Mouse (Mus musculus) myocyte (in vitro differentiated cells): ENCODE results near the gene Heatr1. TPM values are rescaled to one million over a fixed set of nuclear protein-coding genes. Genes with fewer than 3 reads are reported as not detected.
A peak's percentile ranks its signal among the peaks of the same experiment; 100 is the strongest.

Source experiments
- H3K27me3 ChIP-seq: one replicate; pipeline ENCODE4 v1.6.1; 2011; ENCODE audit not compliant: control insufficient read depth, insufficient read depth, insufficient read length
- H3K36me3 ChIP-seq: one replicate; pipeline ENCODE4 v1.6.1; 2011; ENCODE audit not compliant: control insufficient read depth, insufficient read depth
- H3K4me2 ChIP-seq: one replicate; pipeline ENCODE4 v1.6.1; 2011; ENCODE audit warnings: low read depth, control low read depth
- H3K4me3 ChIP-seq: one replicate; pipeline ENCODE4 v1.5.1; 2011; ENCODE audit warnings: mild to moderate bottlenecking, control low read depth, moderate library complexity
- H3K79me2 ChIP-seq: one replicate; pipeline ENCODE4 v1.6.1; 2011; ENCODE audit not compliant: control insufficient read depth, insufficient read depth
- H3ac ChIP-seq: one replicate; pipeline ENCODE4 v1.6.1; 2011; ENCODE audit not compliant: control insufficient read depth, insufficient read length
- CEBPB ChIP-seq: IDR thresholded peaks from 2 replicates; pipeline ENCODE4 v1.6.1; 2011; ENCODE audit warnings: mild to moderate bottlenecking, moderate library complexity; ENCODE audit not compliant: poor library complexity, insufficient read depth, severe bottlenecking
- E2F4 ChIP-seq: IDR thresholded peaks from one replicate; pipeline ENCODE4 v1.6.1; 2011; ENCODE audit warnings: mild to moderate bottlenecking, control low read depth, moderate library complexity; ENCODE audit not compliant: insufficient read depth
- MAX ChIP-seq: IDR thresholded peaks from one replicate; pipeline ENCODE4 v1.6.1; 2011; ENCODE audit warnings: low read depth, mild to moderate bottlenecking, control low read depth
- MYOD1 ChIP-seq, 3 experiments: IDR thresholded peaks; one replicate each; pipeline ENCODE4 v1.6.1; 2011; ENCODE audit warnings: control low read depth in 2 of 3, low read depth in 2 of 3, mild to moderate bottlenecking in 2 of 3, moderate library complexity in 1 of 3; ENCODE audit not compliant: insufficient read length in 2 of 3, control insufficient read depth in 1 of 3
- MYOG ChIP-seq, 3 experiments: IDR thresholded peaks; one replicate each; pipeline ENCODE4 v1.6.1; 2011; ENCODE audit warnings: control low read depth in 2 of 3, low read depth in 2 of 3, mild to moderate bottlenecking in 2 of 3; ENCODE audit not compliant: insufficient read length in 2 of 3, control insufficient read depth in 1 of 3, insufficient read depth in 1 of 3
- POLR2A ChIP-seq: IDR thresholded peaks from one replicate; pipeline ENCODE4 v1.6.1; 2011; ENCODE audit warnings: low read depth, mild to moderate bottlenecking, control low read depth, moderate library complexity; ENCODE audit not compliant: insufficient read length
- POLR2AphosphoS2 ChIP-seq: IDR thresholded peaks from one replicate; pipeline ENCODE4 v1.6.1; 2011; ENCODE audit warnings: low read depth, control low read depth; ENCODE audit not compliant: insufficient read length
- REST ChIP-seq: IDR thresholded peaks from one replicate; pipeline ENCODE4 v1.6.1; 2011; ENCODE audit warnings: mild to moderate bottlenecking, control low read depth, moderate library complexity; ENCODE audit not compliant: insufficient read depth, insufficient read length
- SRF ChIP-seq: IDR thresholded peaks from one replicate; pipeline ENCODE4 v1.6.1; 2011; ENCODE audit warnings: low read depth; ENCODE audit not compliant: control insufficient read depth, insufficient read length
- TCF12 ChIP-seq: IDR thresholded peaks from one replicate; pipeline ENCODE4 v1.6.1; 2011; ENCODE audit warnings: mild to moderate bottlenecking, control low read depth; ENCODE audit not compliant: poor library complexity, insufficient read depth, severe bottlenecking
- TCF3 ChIP-seq: IDR thresholded peaks from one replicate; pipeline ENCODE4 v1.6.1; 2011; ENCODE audit warnings: low read depth, control low read depth; ENCODE audit not compliant: insufficient read length
- USF1 ChIP-seq: IDR thresholded peaks from one replicate; pipeline ENCODE4 v1.6.1; 2011; ENCODE audit warnings: low read depth, mild to moderate bottlenecking, control low read depth, moderate library complexity
- polyA plus RNA-seq: library from polyadenylated mRNA; unstranded; fragments of >200 nt; fragmentation: generic; extraction: Trizol; gene quantifications from one replicate; pipeline ENCODE4 v1.2.1, GENCODE M21; 2012; ENCODE audit warnings: missing spikeins

Heatr1 gene
- polyA plus RNA-seq, 1 experiment, result 23.6 TPM

GRCm38 (mm10) chr13:12442008-12442587, 47.3 kb downstream of the Heatr1 start:
- no peak for TF ChIP-seq SRF
- no peak for TF ChIP-seq TCF12
- no peak for TF ChIP-seq CEBPB
- TF ChIP-seq POLR2A, result no peak
- TF ChIP-seq MAX, result no peak
- H3ac ChIP-seq, result no peak overlapping the region
- H3K36me3 ChIP-seq, result peaks cover 16% of the 10 kb centered on the region

GRCm38 (mm10) chr13:12453150-12453549, 58.3 kb downstream of the Heatr1 start:
- Histone ChIP-seq H3ac (no peak overlapping the region), H3K4me2 (no peak overlapping the region), H3K36me3 (peaks cover 21% of the 10 kb centered on the region)

More at GRCm38 (mm10) chr13:12442008-12442587, 47.3 kb downstream of the Heatr1 start:
- no peak overlapping the region for H3K4me3 ChIP-seq
- H3K4me2 ChIP-seq, result no peak overlapping the region
- no peaks in the 10 kb centered on the region for H3K79me2 ChIP-seq
- no peaks in the 10 kb centered on the region for H3K27me3 ChIP-seq

GRCm38 (mm10) chr13:12454686-12455390, 60.0 kb downstream of the Heatr1 start:
- Histone ChIP-seq H3K27me3 (no peaks in the 10 kb centered on the region), H3K79me2 (peaks cover 11% of the 10 kb centered on the region), H3K36me3 (peaks cover 21% of the 10 kb centered on the region), H3ac (no peak overlapping the region), H3K4me2 (no peak overlapping the region), H3K4me3 (no peak overlapping the region)
- TF ChIP-seq POLR2AphosphoS2 (no peak), CEBPB (no peak), MYOD1 (IDR thresholded peaks at IDR 0.05; ENCODE audit: control insufficient read depth in 1 of 3, insufficient read length in 2 of 3, low read depth in 2 of 3) (no peak), MAX (no peak), TCF12 (no peak), REST (no peak), SRF (no peak), E2F4 (no peak), USF1 (no peak), MYOG (IDR thresholded peaks at IDR 0.05; ENCODE audit: control insufficient read depth in 1 of 3, insufficient read depth in 1 of 3, insufficient read length in 2 of 3, low read depth in 2 of 3) (no peak), TCF3 (no peak)

More at GRCm38 (mm10) chr13:12453150-12453549, 58.3 kb downstream of the Heatr1 start:
- TF ChIP-seq USF1 (no peak), POLR2AphosphoS2 (peak; percentile 22)
- Histone ChIP-seq H3K79me2 (no peaks in the 10 kb centered on the region), H3K27me3 (no peaks in the 10 kb centered on the region), H3K4me3 (no peak overlapping the region)

GRCm38 (mm10) chr13:12456711-12457110, 61.9 kb downstream of the Heatr1 start:
- H3K79me2 ChIP-seq, result peaks cover 16% of the 10 kb centered on the region
- TF ChIP-seq MAX (no peak), POLR2AphosphoS2 (no peak), TCF12 (no peak), POLR2A (no peak), SRF (no peak), MYOG (IDR thresholded peaks at IDR 0.05; ENCODE audit: control insufficient read depth in 1 of 3, insufficient read depth in 1 of 3, insufficient read length in 2 of 3, low read depth in 2 of 3) (no peak), REST (no peak), E2F4 (no peak), USF1 (no peak)

GRCm38 (mm10) chr13:12460443-12460842, 65.6 kb downstream of the Heatr1 start:
- peaks cover 16% of the 10 kb centered on the region for H3K79me2 ChIP-seq
- H3K4me2 ChIP-seq, result peak overlapping the region; percentile 68
- H3K27me3 ChIP-seq, result no peaks in the 10 kb centered on the region
- peak overlapping the region; percentile 95 for H3K4me3 ChIP-seq
- TF ChIP-seq MYOG (IDR thresholded peaks at IDR 0.05; ENCODE audit: control insufficient read depth in 1 of 3, insufficient read depth in 1 of 3, insufficient read length in 2 of 3, low read depth in 2 of 3) (no peak), POLR2AphosphoS2 (no peak), TCF12 (no peak), MAX (no peak), CEBPB (peak; percentile 61; the same call in 1 of the 2 replicates), SRF (no peak), TCF3 (no peak)
- peak overlapping the region; percentile 98 for H3ac ChIP-seq
- H3K36me3 ChIP-seq, result peaks cover 5% of the 10 kb centered on the region

More at GRCm38 (mm10) chr13:12456711-12457110, 61.9 kb downstream of the Heatr1 start:
- Histone ChIP-seq H3K4me3 (no peak overlapping the region), H3K4me2 (no peak overlapping the region), H3ac (no peak overlapping the region), H3K36me3 (peaks cover 10% of the 10 kb centered on the region), H3K27me3 (no peaks in the 10 kb centered on the region)
